Mouse (Mus musculus): ENCODE data around the gene Ccdc191.

- no peak for TF ChIP-seq CTCF (IDR thresholded peaks at IDR 0.05; ENCODE audit: control insufficient read depth, insufficient read depth, low read length)
- TF ChIP-seq POLR2A (IDR thresholded peaks at IDR 0.05; ENCODE audit: borderline replicate concordance, control insufficient read depth, low read depth, low read length) = no peak
Measured at GRCm38 (mm10) chr16:43925001-43925558, 35.5 kb downstream of the Ccdc191 start.

Measured in bone marrow, adult 2 months (tissue).